In genomic region chr4:116807197-116808129, GRCm38 (mm10) we compare ENCODE assay signal across 8 mouse cellular contexts. TPM values are rescaled to one million over a fixed set of nuclear protein-coding genes. Genes with fewer than 3 reads are reported as not detected.
DNase-seq lines count a peak whose midpoint lies in the region; ATAC-seq and TF ChIP-seq lines count a peak whose summit lies in the region.

TSS of gene Toe1 (minus strand) at chr4:116807640.
TSS of gene Mutyh (plus strand) at chr4:116807723.

- 0 out of 2 replicates have a peak, but pooled peaks have one; percentile 6 for TF ChIP-seq EP300 in heart, adult 2 months (IDR thresholded peaks at IDR 0.05; ENCODE audit: insufficient read depth, low read depth, low read length)

- intact Hi-C loops in heart, adult 2 months (cut with DNase I) = loop anchor here (5.0 kb wide), 1 partner anchor 90 kb away; no protein-coding TSS in a partner anchor

- H3K27ac ChIP-seq in embryonic facial prominence, embryonic 13.5 days = peak within 1 kb of the TSS; percentile 95
- peak within 1 kb of the TSS; percentile 88 for H3K27ac ChIP-seq in heart, adult 2 months
- peak within 1 kb of the TSS; percentile 87 for H3K27ac ChIP-seq in limb, embryonic 13.5 days
- peak within 1 kb of the TSS; percentile 90 for H3K27ac ChIP-seq in midbrain, embryonic 16.5 days (ENCODE audit: low read length)

- peak within 1 kb of the TSS; percentile 77 for H3K9ac ChIP-seq in embryonic facial prominence, embryonic 13.5 days
- H3K9ac ChIP-seq in heart, adult 2 months (ENCODE audit: low read depth, low read length) = peak within 1 kb of the TSS; percentile 87
- peak within 1 kb of the TSS; percentile 81 for H3K9ac ChIP-seq in limb, embryonic 13.5 days
- H3K9ac ChIP-seq in midbrain, embryonic 16.5 days (ENCODE audit: low read depth, low read length) = peak within 1 kb of the TSS; percentile 79

- no peaks in the 10 kb centered on the region for H3K27me3 ChIP-seq in embryonic facial prominence, embryonic 13.5 days
- no peaks in the 10 kb centered on the region for H3K27me3 ChIP-seq in heart, adult 2 months (ENCODE audit: control insufficient read depth, insufficient read depth, low read length)
- no peaks in the 10 kb centered on the region for H3K27me3 ChIP-seq in limb, embryonic 13.5 days
- H3K27me3 ChIP-seq in midbrain, embryonic 16.5 days (ENCODE audit: control insufficient read depth, insufficient read depth, low read depth, low read length) = no peaks in the 10 kb centered on the region

- H3K4me3 ChIP-seq in embryonic facial prominence, embryonic 13.5 days = peak within 1 kb of the TSS; percentile 76
- H3K4me3 ChIP-seq in heart, adult 2 months = peak within 1 kb of the TSS; percentile 90
- H3K4me3 ChIP-seq in limb, embryonic 13.5 days = peak within 1 kb of the TSS; percentile 77
- H3K4me3 ChIP-seq in midbrain, embryonic 16.5 days (ENCODE audit: low read depth, low read length) = peak within 1 kb of the TSS; percentile 78

- peak within 1 kb of the TSS; percentile 69 for H3K4me2 ChIP-seq in embryonic facial prominence, embryonic 13.5 days
- peak within 1 kb of the TSS; percentile 78 for H3K4me2 ChIP-seq in limb, embryonic 13.5 days (replicated peaks)
- H3K4me2 ChIP-seq in midbrain, embryonic 16.5 days (ENCODE audit: low read length) = peak within 1 kb of the TSS; percentile 78

- ATAC-seq in embryonic facial prominence, embryonic 13.5 days (ENCODE audit: insufficient number of reproducible peaks, insufficient read depth, low FRiP score, low TSS enrichment, low read depth) = peak; percentile 95
- peak; percentile 97 for ATAC-seq in limb, embryonic 13.5 days (ENCODE audit: low FRiP score, low read depth)
- ATAC-seq in midbrain, embryonic 16.5 days = peak; percentile 99

- TF ChIP-seq CTCF in heart, adult 2 months (IDR thresholded peaks at IDR 0.05) = no peak

- H3K4me1 ChIP-seq in embryonic facial prominence, embryonic 13.5 days = peaks cover 9% of the 10 kb centered on the region
- peaks cover 6% of the 10 kb centered on the region for H3K4me1 ChIP-seq in heart, adult 2 months (ENCODE audit: control insufficient read depth, insufficient read depth, low read length)
- peaks cover 10% of the 10 kb centered on the region for H3K4me1 ChIP-seq in limb, embryonic 13.5 days
- H3K4me1 ChIP-seq in midbrain, embryonic 16.5 days (ENCODE audit: control insufficient read depth, insufficient read depth, low read length) = peaks cover 12% of the 10 kb centered on the region

- under 1% methylated on average over 58 of the region's 58 CpGs for WGBS in embryonic facial prominence, embryonic 13.5 days
- WGBS in heart, adult 2 months = under 1% methylated on average over 58 of the region's 58 CpGs
- WGBS in limb, embryonic 13.5 days = under 1% methylated on average over 58 of the region's 58 CpGs
- under 1% methylated on average over 58 of the region's 58 CpGs for WGBS in midbrain, embryonic 16.5 days

- H3K36me3 ChIP-seq in embryonic facial prominence, embryonic 13.5 days = peaks cover 33% of the 10 kb centered on the region
- no peaks in the 10 kb centered on the region for H3K36me3 ChIP-seq in heart, adult 2 months (ENCODE audit: control insufficient read depth, insufficient read depth, low read length)
- H3K36me3 ChIP-seq in limb, embryonic 13.5 days = peaks cover 36% of the 10 kb centered on the region
- peaks cover 21% of the 10 kb centered on the region for H3K36me3 ChIP-seq in midbrain, embryonic 16.5 days (ENCODE audit: control insufficient read depth, insufficient read depth, low read length)

- peak; percentile 83 for TF ChIP-seq POLR2A in heart, adult 2 months (IDR thresholded peaks at IDR 0.05; ENCODE audit: insufficient read depth, low read depth, low read length)

- no peaks in the 10 kb centered on the region for H3K9me3 ChIP-seq in embryonic facial prominence, embryonic 13.5 days
- no peaks in the 10 kb centered on the region for H3K9me3 ChIP-seq in limb, embryonic 13.5 days
- no peaks in the 10 kb centered on the region for H3K9me3 ChIP-seq in midbrain, embryonic 16.5 days (replicated peaks; ENCODE audit: control insufficient read depth, low read length, poor library complexity, severe bottlenecking)

- no peaks in the 10 kb centered on the region for H3K79me2 ChIP-seq in heart, adult 2 months (replicated peaks; ENCODE audit: control insufficient read depth, insufficient read depth, low read length)

- peak; percentile 98 for DNase-seq in 3134 (ENCODE audit: extremely low read depth, insufficient read length, low spot score)
- DNase-seq in adrenal gland, postnatal 36 days = peak; percentile 96 to 97
- DNase-seq in heart, adult 2 months = peak; percentile 90 to 96
- DNase-seq in kidney, adult 8-10 months = peak; percentile 94 to 95
- peak; percentile 79 to 96 for DNase-seq in spleen, postnatal 10 days (ENCODE audit: low spot score in 2 of 2)

RNA-seq across cellular contexts. Expression of gene Toe1, which starts in this region (rescaled TPM):
- total RNA-seq in adrenal gland, postnatal 36 days (2021) = 10 to 100 TPM; 16.9 to 20.8 TPM
- 35.5 and 39.1 TPM in 2 replicates for polyA plus RNA-seq in embryonic facial prominence, embryonic 13.5 days (2015; fragmentation: Nextera tagmentation; extraction: Ambion mirVana)
- total RNA-seq in heart, adult 2 months (2021) = 1 to 10 TPM; 5.7 to 8.6 TPM
- 12.3 and 15.3 TPM in 2 replicates for polyA plus RNA-seq in heart, adult 2 months (2012; rRNA removed)
- 40.4 and 41.2 TPM in 2 replicates for polyA plus RNA-seq in limb, embryonic 13.5 days (2015; fragmentation: Nextera tagmentation; extraction: Ambion mirVana)
- polyA plus RNA-seq in midbrain, embryonic 16.5 days (2015; fragmentation: Nextera tagmentation; extraction: Ambion mirVana) = 32.5 and 34.5 TPM in 2 replicates

RNA-seq across cellular contexts. Expression of gene Mutyh, which starts in this region (rescaled TPM):
- 1 to 10 TPM; 2.4 to 3.2 TPM for total RNA-seq in adrenal gland, postnatal 36 days (2021)
- 16.7 and 19.7 TPM in 2 replicates for polyA plus RNA-seq in embryonic facial prominence, embryonic 13.5 days (2015; fragmentation: Nextera tagmentation; extraction: Ambion mirVana)
- total RNA-seq in heart, adult 2 months (2021) = 1 to 10 TPM; 1.2 to 1.5 TPM
- polyA plus RNA-seq in heart, adult 2 months (2012; rRNA removed) = 3.5 and 3.7 TPM in 2 replicates
- polyA plus RNA-seq in limb, embryonic 13.5 days (2015; fragmentation: Nextera tagmentation; extraction: Ambion mirVana) = 18.2 and 19.4 TPM in 2 replicates
- polyA plus RNA-seq in midbrain, embryonic 16.5 days (2015; fragmentation: Nextera tagmentation; extraction: Ambion mirVana) = 7.2 and 7.6 TPM in 2 replicates

Comparison
In these comparisons a context has a peak if more than half of its experiments do, and no peak if none do; other contexts are left out.
1. Peak in every context shown above with its lines: DNase-seq, ATAC-seq, H3K4me3 ChIP-seq and H3K27ac ChIP-seq.